ENCODE assay signal across 7 mouse cellular contexts in the genomic region with DNA sequence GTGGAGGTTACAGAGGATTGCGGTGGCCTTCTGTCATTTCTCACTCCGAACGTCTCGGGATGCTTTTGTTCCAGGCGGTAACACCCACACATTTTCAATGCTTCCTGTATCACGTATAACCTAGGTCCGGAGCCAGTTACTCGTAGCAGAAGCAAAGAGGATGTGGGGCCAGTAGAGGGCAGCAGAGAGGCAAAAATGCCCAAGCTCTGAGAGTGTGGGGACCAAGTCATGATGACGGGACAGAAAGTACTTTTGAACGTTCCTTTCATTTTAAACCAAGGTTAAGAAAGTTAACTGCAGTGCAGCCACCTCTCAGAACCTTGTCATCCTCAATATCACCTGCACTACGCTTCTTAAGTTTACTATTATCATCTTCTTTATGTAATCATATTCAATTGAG.
DNase-seq lines count a peak whose midpoint lies in the region; ATAC-seq and TF ChIP-seq lines count a peak whose summit lies in the region.

No protein-coding gene starts in this region.

- H3K36me3 ChIP-seq in embryonic facial prominence, embryonic 13.5 days: no peaks in the 10 kb centered on the region
- no peaks in the 10 kb centered on the region; the same call in 1 of the 2 replicates for H3K36me3 ChIP-seq in kidney, adult 2 months (ENCODE audit: control insufficient read depth, insufficient read depth, low read length)
- H3K36me3 ChIP-seq in limb, embryonic 12.5 days: no peaks in the 10 kb centered on the region
- no peaks in the 10 kb centered on the region for H3K36me3 ChIP-seq in midbrain, embryonic 15.5 days (replicated peaks)
- H3K36me3 ChIP-seq in spleen, adult 2 months (ENCODE audit: control insufficient read depth, insufficient read depth, low read length): no peaks in the 10 kb centered on the region

- WGBS in embryonic facial prominence, embryonic 13.5 days: 1% methylated on average over 11 of the region's 11 CpGs
- WGBS in kidney, adult 2 months: 3% methylated on average over 11 of the region's 11 CpGs
- 3% methylated on average over 11 of the region's 11 CpGs for WGBS in limb, embryonic 12.5 days
- WGBS in midbrain, embryonic 15.5 days: 3% methylated on average over 11 of the region's 11 CpGs
- 2% methylated on average over 11 of the region's 11 CpGs for WGBS in spleen, adult 2 months

- TF ChIP-seq POLR2A in kidney, adult 2 months (IDR thresholded peaks at IDR 0.05; ENCODE audit: low read depth, low read length): no peak
- no peak for TF ChIP-seq POLR2A in spleen, adult 2 months (IDR thresholded peaks at IDR 0.05; ENCODE audit: low read depth, low read length)

- 0 out of 2 replicates have a peak, but pooled peaks have one; percentile 85 for ATAC-seq in embryonic facial prominence, embryonic 13.5 days (ENCODE audit: insufficient number of reproducible peaks, insufficient read depth, low FRiP score, low TSS enrichment, low read depth)
- peak; percentile 88 for ATAC-seq in limb, embryonic 12.5 days (ENCODE audit: insufficient number of reproducible peaks, insufficient read depth, low FRiP score, low TSS enrichment, low read depth)
- peak; percentile 90 for ATAC-seq in midbrain, embryonic 15.5 days (replicated peaks)

- peaks cover 13% of the 10 kb centered on the region; the same call in 1 of the 2 replicates for H3K4me1 ChIP-seq in embryonic facial prominence, embryonic 13.5 days
- peaks cover 4% of the 10 kb centered on the region; the same call in 1 of the 2 replicates for H3K4me1 ChIP-seq in kidney, adult 2 months (ENCODE audit: control insufficient read depth, insufficient read depth, low read length)
- H3K4me1 ChIP-seq in limb, embryonic 12.5 days (replicated peaks): peaks cover 17% of the 10 kb centered on the region
- H3K4me1 ChIP-seq in midbrain, embryonic 15.5 days: peaks cover 19% of the 10 kb centered on the region
- H3K4me1 ChIP-seq in spleen, adult 2 months (ENCODE audit: control insufficient read depth, insufficient read depth, insufficient read length): peaks cover 6% of the 10 kb centered on the region; the same call in 1 of the 2 replicates

- H3K9ac ChIP-seq in embryonic facial prominence, embryonic 13.5 days: peak overlapping the region; percentile 63
- 0 out of 2 replicates have a peak overlapping the region, but pooled peaks have one; percentile 31 for H3K9ac ChIP-seq in limb, embryonic 12.5 days (replicated peaks)
- H3K9ac ChIP-seq in midbrain, embryonic 15.5 days: peak overlapping the region; percentile 25; the same call in 1 of the 2 replicates

- peak overlapping the region; percentile 62 for H3K4me2 ChIP-seq in embryonic facial prominence, embryonic 13.5 days
- H3K4me2 ChIP-seq in limb, embryonic 12.5 days: peak overlapping the region; percentile 56
- peak overlapping the region; percentile 41 for H3K4me2 ChIP-seq in midbrain, embryonic 15.5 days

- H3K4me3 ChIP-seq in embryonic facial prominence, embryonic 13.5 days: peak overlapping the region; percentile 25
- H3K4me3 ChIP-seq in kidney, adult 2 months (ENCODE audit: insufficient read depth, low read depth, low read length): no peak overlapping the region
- H3K4me3 ChIP-seq in limb, embryonic 12.5 days (replicated peaks): peak overlapping the region; percentile 18; the same call in 1 of the 2 replicates
- no peak overlapping the region for H3K4me3 ChIP-seq in midbrain, embryonic 15.5 days
- H3K4me3 ChIP-seq in spleen, adult 2 months (ENCODE audit: extremely low read depth, insufficient read depth, insufficient read length): no peak overlapping the region

- H3K9me3 ChIP-seq in embryonic facial prominence, embryonic 13.5 days: no peaks in the 10 kb centered on the region
- H3K9me3 ChIP-seq in limb, embryonic 12.5 days: no peaks in the 10 kb centered on the region
- no peaks in the 10 kb centered on the region for H3K9me3 ChIP-seq in midbrain, embryonic 15.5 days

- peak; percentile 98 for TF ChIP-seq CTCF in kidney, adult 2 months (conservative IDR thresholded peaks at IDR 0.05; ENCODE audit: insufficient read depth, insufficient read length, low read depth, low read length)
- peak; percentile 84; the same call in 1 of the 2 replicates for TF ChIP-seq CTCF in spleen, adult 2 months (IDR thresholded peaks at IDR 0.05; ENCODE audit: extremely low read depth, insufficient read depth, insufficient read length, insufficient replicate concordance)

- H3K27me3 ChIP-seq in embryonic facial prominence, embryonic 13.5 days: no peaks in the 10 kb centered on the region
- H3K27me3 ChIP-seq in kidney, adult 2 months (replicated peaks; ENCODE audit: control insufficient read depth, insufficient read depth, low read length): no peaks in the 10 kb centered on the region
- H3K27me3 ChIP-seq in limb, embryonic 12.5 days: no peaks in the 10 kb centered on the region
- H3K27me3 ChIP-seq in midbrain, embryonic 15.5 days (replicated peaks): no peaks in the 10 kb centered on the region
- H3K27me3 ChIP-seq in spleen, adult 2 months (ENCODE audit: control insufficient read depth, insufficient read depth, low read length): no peaks in the 10 kb centered on the region

- DNase-seq in adrenal gland, postnatal 25 days: peak; percentile 87
- DNase-seq in heart, adult 18-20 months: peak; percentile 92 to 96
- peak; percentile 91 for DNase-seq in kidney, adult 2 months
- DNase-seq in spleen, adult 2 months (ENCODE audit: low read depth in 1 of 2, low spot score in 2 of 2): peak; percentile 85 to 86

- H3K27ac ChIP-seq in embryonic facial prominence, embryonic 13.5 days: no peak overlapping the region
- no peak overlapping the region for H3K27ac ChIP-seq in kidney, adult 2 months (ENCODE audit: insufficient read depth, low read depth, low read length)
- no peak overlapping the region for H3K27ac ChIP-seq in limb, embryonic 12.5 days
- no peak overlapping the region for H3K27ac ChIP-seq in midbrain, embryonic 15.5 days
- H3K27ac ChIP-seq in spleen, adult 2 months (ENCODE audit: insufficient read depth, low read length): no peak overlapping the region

Comparison
In these comparisons a context has a peak if more than half of its experiments do, and no peak if none do; other contexts are left out.
1. H3K4me3 ChIP-seq: peak in embryonic facial prominence, embryonic 13.5 days (single experiment) and limb, embryonic 12.5 days (single experiment); none in kidney, adult 2 months (single experiment), midbrain, embryonic 15.5 days (single experiment) and spleen, adult 2 months (single experiment).
2. Peak in every context shown above with its lines, with median percentiles within 50 percentile points of each other: DNase-seq, ATAC-seq, H3K4me2 ChIP-seq and H3K9ac ChIP-seq.